ENCODE assay signal across 8 mouse cellular contexts in genomic region chr9:61695381-61695791, GRCm38 (mm10).
DNase-seq lines count a peak whose midpoint lies in the region; ATAC-seq and TF ChIP-seq lines count a peak whose summit lies in the region.

No protein-coding gene starts in this region.

- no peaks in the 10 kb centered on the region for H3K4me1 ChIP-seq in hindbrain, embryonic 11.5 days (replicated peaks; ENCODE audit: control insufficient read depth, insufficient read depth, low read length)
- H3K4me1 ChIP-seq in hindbrain, embryonic 13.5 days (replicated peaks): peaks cover 23% of the 10 kb centered on the region; the same call in 1 of the 2 replicates
- no peaks in the 10 kb centered on the region for H3K4me1 ChIP-seq in lung, embryonic 14.5 days (ENCODE audit: insufficient read depth)

- ATAC-seq in hindbrain, embryonic 11.5 days (ENCODE audit: low FRiP score): no peak
- ATAC-seq in hindbrain, embryonic 13.5 days (ENCODE audit: low FRiP score): no peak
- no peak for ATAC-seq in lung, embryonic 14.5 days (ENCODE audit: insufficient read depth)

- no peaks in the 10 kb centered on the region for H3K36me3 ChIP-seq in hindbrain, embryonic 11.5 days (ENCODE audit: control insufficient read depth, insufficient read depth, low read length)
- H3K36me3 ChIP-seq in hindbrain, embryonic 13.5 days: no peaks in the 10 kb centered on the region
- H3K36me3 ChIP-seq in lung, embryonic 14.5 days (ENCODE audit: insufficient read depth): no peaks in the 10 kb centered on the region

- 15% methylated on average over 9 of the region's 9 CpGs for WGBS in hindbrain, embryonic 11.5 days
- WGBS in hindbrain, embryonic 13.5 days: 9% methylated on average over 9 of the region's 9 CpGs
- 18% methylated on average over 9 of the region's 9 CpGs for WGBS in lung, embryonic 14.5 days

- peak; percentile 35 for TF ChIP-seq CTCF in lung, embryonic 14.5 days (IDR thresholded peaks at IDR 0.05; ENCODE audit: low read depth)

- H3K9me3 ChIP-seq in hindbrain, embryonic 11.5 days (ENCODE audit: control insufficient read depth, low read length): no peaks in the 10 kb centered on the region
- H3K9me3 ChIP-seq in hindbrain, embryonic 13.5 days: no peaks in the 10 kb centered on the region
- H3K9me3 ChIP-seq in lung, embryonic 14.5 days (ENCODE audit: low read depth, low read length): no peaks in the 10 kb centered on the region

- no peak overlapping the region for H3K9ac ChIP-seq in hindbrain, embryonic 11.5 days (ENCODE audit: low read depth, low read length)
- no peak overlapping the region for H3K9ac ChIP-seq in hindbrain, embryonic 13.5 days
- no peak overlapping the region for H3K9ac ChIP-seq in lung, embryonic 14.5 days

- H3K4me2 ChIP-seq in hindbrain, embryonic 11.5 days (replicated peaks; ENCODE audit: low read depth, low read length): no peak overlapping the region
- H3K4me2 ChIP-seq in hindbrain, embryonic 13.5 days: no peak overlapping the region
- no peak overlapping the region for H3K4me2 ChIP-seq in lung, embryonic 14.5 days

- no peak overlapping the region for H3K27ac ChIP-seq in hindbrain, embryonic 11.5 days (ENCODE audit: low read depth, low read length)
- no peak overlapping the region for H3K27ac ChIP-seq in hindbrain, embryonic 13.5 days
- no peak overlapping the region for H3K27ac ChIP-seq in lung, embryonic 14.5 days (ENCODE audit: low read depth)

- DNase-seq in hindbrain, embryonic 11.5 days (ENCODE audit: low spot score): peak; percentile 38
- peak; percentile 75 for DNase-seq in 416B (ENCODE audit: low read depth)
- DNase-seq in adrenal gland, adult 8-10 months: peak; percentile 62
- DNase-seq in lung, embryonic 14.5 days: peak; percentile 58
- no peak for DNase-seq in frontal cortex, postnatal 14 days (ENCODE audit: low spot score in 2 of 2)
- no peak for DNase-seq in thymus, postnatal 10 days (ENCODE audit: low spot score in 2 of 2)
- DNase-seq in layer of hippocampus, postnatal 14 days (ENCODE audit: low spot score in 2 of 2): no peak

- no peaks in the 10 kb centered on the region; the same call in 1 of the 2 replicates for H3K27me3 ChIP-seq in hindbrain, embryonic 11.5 days (ENCODE audit: control insufficient read depth, insufficient read depth, low read length)
- peaks cover 47% of the 10 kb centered on the region for H3K27me3 ChIP-seq in hindbrain, embryonic 13.5 days
- H3K27me3 ChIP-seq in lung, embryonic 14.5 days (ENCODE audit: insufficient read depth, low read length): peaks cover 7% of the 10 kb centered on the region

- no peak overlapping the region for H3K4me3 ChIP-seq in hindbrain, embryonic 11.5 days (ENCODE audit: low read depth, low read length)
- H3K4me3 ChIP-seq in hindbrain, embryonic 13.5 days: no peak overlapping the region
- no peak overlapping the region for H3K4me3 ChIP-seq in lung, embryonic 14.5 days (ENCODE audit: low read depth, low read length)

Comparison
In these comparisons a context has a peak if more than half of its experiments do, and no peak if none do; other contexts are left out.
1. DNase-seq: peak in hindbrain, embryonic 11.5 days (single experiment), 416B (single experiment), adrenal gland, adult 8-10 months (single experiment) and lung, embryonic 14.5 days (single experiment); none in frontal cortex, postnatal 14 days (0 of 2), thymus, postnatal 10 days (0 of 2) and layer of hippocampus, postnatal 14 days (0 of 2).